Mouse (Mus musculus) lung, embryonic 14.5 days (tissue): Measurements from ENCODE around the gene Il1r1. TPM values are rescaled to one million over a fixed set of nuclear protein-coding genes. Genes with fewer than 3 reads are reported as not detected.

ENCODE experiments used
- ATAC-seq: fragments of 200-750 bp; cut with Nextera tagmentation; 2 replicates; pipeline ENCODE4 v1.8.0; 2017; ENCODE audit warnings: mild to moderate bottlenecking, moderate TSS enrichment, moderate library complexity; ENCODE audit not compliant: insufficient read depth
- DNase-seq: peaks from one replicate; pipeline ENCODE4 v3.0.0-alpha.2; 2015
- H3K27ac ChIP-seq: fragments of 300-500 bp; sonication (generic); 2 replicates; pipeline ENCODE4 v1.5.1; 2014; ENCODE audit warnings: low read depth, mild to moderate bottlenecking, moderate library complexity
- H3K27me3 ChIP-seq: fragments of 300-500 bp; sonication (generic); 2 replicates; pipeline ENCODE4 v1.6.1; 2014; ENCODE audit warnings: low read length, control low read depth; ENCODE audit not compliant: insufficient read depth
- H3K36me3 ChIP-seq: fragments of 300-500 bp; sonication (generic); 2 replicates; pipeline ENCODE4 v1.6.1; 2014; ENCODE audit warnings: control low read depth; ENCODE audit not compliant: insufficient read depth
- H3K4me1 ChIP-seq: fragments of 300-500 bp; sonication (generic); 2 replicates; pipeline ENCODE4 v1.6.1; 2014; ENCODE audit warnings: antibody characterized with exemption, control low read depth; ENCODE audit not compliant: insufficient read depth
- H3K4me2 ChIP-seq: fragments of 300-500 bp; sonication (generic); 2 replicates; pipeline ENCODE4 v1.6.1; 2014; ENCODE audit warnings: mild to moderate bottlenecking
- H3K4me3 ChIP-seq: fragments of 300-500 bp; sonication (generic); 2 replicates; pipeline ENCODE4 v1.5.1; 2014; ENCODE audit warnings: low read depth, low read length
- H3K9ac ChIP-seq: fragments of 300-500 bp; sonication (generic); 2 replicates; pipeline ENCODE4 v1.6.1; 2014
- H3K9me3 ChIP-seq: fragments of 300-500 bp; sonication (generic); 2 replicates; pipeline ENCODE4 v1.6.1; 2016; ENCODE audit warnings: low read depth, low read length, control low read depth
- CTCF ChIP-seq: IDR thresholded peaks from 2 replicates; pipeline ENCODE4 v1.5.1; 2016; ENCODE audit warnings: antibody characterized with exemption, low read depth
- WGBS: fragments of 180-500 bp; shearing (Covaris S2); extraction: QIAGEN DNeasy Blood & Tissue Kit; methylation state at CpG from one replicate; pipeline ENCODE4 v1.1.7; 2014; 5-methylcytosine and 5-hydroxymethylcytosine counted together
- polyA plus RNA-seq: library from polyadenylated mRNA; unstranded; fragments of >200 nt; fragmentation: Nextera tagmentation; extraction: Ambion mirVana; gene quantifications from 2 replicates; pipeline ENCODE4 v1.2.1, GENCODE M21; 2014

Il1r1 gene
- polyA plus RNA-seq, 1 experiment from 2014 or later: 9.5 TPM

DNA sequence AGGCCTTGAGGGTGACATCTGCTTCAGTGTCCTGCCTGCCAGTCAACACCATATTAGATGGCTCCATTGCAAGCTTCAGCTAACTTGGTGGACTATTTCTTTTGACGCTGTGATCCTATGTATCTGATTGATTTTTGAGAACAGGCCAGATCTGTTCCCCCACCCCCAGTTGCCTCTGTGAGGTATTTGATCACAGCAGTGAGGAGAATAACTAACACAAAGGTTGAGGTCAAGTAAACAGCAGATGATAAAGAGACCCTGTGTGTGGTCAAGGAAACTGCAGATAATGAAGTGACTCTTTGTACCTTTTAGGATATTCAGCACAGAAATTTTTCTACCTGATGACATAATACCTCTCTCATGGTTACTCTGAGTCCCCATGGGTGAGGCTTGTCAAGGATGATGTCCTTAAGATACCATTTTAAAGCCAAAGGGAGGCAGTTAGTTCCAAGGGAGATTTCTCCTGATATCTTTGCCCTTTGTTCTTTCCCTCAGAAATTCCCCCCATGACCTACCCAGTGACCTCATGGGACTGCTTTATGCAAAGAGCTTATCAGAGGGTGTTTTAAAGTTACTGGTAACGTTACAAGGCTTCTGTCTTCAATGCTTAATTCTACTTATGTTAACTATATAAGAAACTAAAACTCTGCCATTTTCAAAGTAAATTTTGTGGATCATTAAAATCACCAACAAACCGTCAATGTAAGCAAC is 29.6 kb downstream of the Il1r1 start:
- Histone ChIP-seq H3K27me3 (no peaks in the 10 kb centered on the region), H3K4me1 (no peaks in the 10 kb centered on the region), H3K4me2 (no peak overlapping the region), H3K9me3 (no peaks in the 10 kb centered on the region), H3K9ac (no peak overlapping the region), H3K4me3 (no peak overlapping the region), H3K36me3 (no peaks in the 10 kb centered on the region), H3K27ac (no peak overlapping the region)
- TF ChIP-seq CTCF: no peak
- ATAC-seq (no peak), DNase-seq (no peak)
- whole genome bisulfite sequencing: 35% methylated on average over 3 of the region's 3 CpGs

DNA sequence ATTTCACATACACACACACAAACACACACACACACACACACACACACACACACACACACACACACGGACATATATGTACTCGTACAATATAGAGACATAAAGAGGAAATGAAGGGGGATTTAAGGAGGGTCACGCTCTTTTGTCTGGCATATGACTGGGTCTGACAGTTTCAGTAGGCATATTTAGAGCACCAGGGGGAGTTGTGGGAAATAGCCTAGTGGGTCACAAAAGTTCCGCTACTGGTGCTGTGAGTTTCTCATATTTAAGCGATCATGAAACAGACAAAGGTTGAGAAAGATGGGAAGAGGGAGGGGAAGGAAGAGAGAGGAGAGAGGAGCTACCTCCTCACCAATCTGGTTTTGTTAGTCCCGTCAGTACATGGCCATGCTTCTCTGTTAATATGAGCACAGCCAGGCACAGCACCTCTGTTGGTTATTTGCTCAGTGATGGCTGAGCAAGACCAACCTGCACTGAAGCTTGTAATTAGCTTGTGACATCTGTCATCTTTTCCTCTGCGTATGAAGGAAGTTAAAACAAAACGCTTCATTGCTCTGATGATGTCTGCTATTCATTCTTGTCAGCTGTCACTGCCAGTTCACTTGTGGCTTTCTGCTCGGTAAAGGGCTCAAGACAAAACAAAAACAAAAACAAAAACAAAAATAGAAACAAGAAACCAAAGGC is 37.7 kb downstream of the Il1r1 start:
- no peaks in the 10 kb centered on the region for H3K9me3 ChIP-seq
- WGBS: 61% methylated on average over 9 of the region's 9 CpGs
- peaks cover 10% of the 10 kb centered on the region; the same call in 1 of the 2 replicates for H3K4me1 ChIP-seq
- no peak for ATAC-seq
- no peak for DNase-seq
- no peak overlapping the region for H3K9ac ChIP-seq
- H3K4me3 ChIP-seq: no peak overlapping the region
- no peak for TF ChIP-seq CTCF
- no peak overlapping the region for H3K4me2 ChIP-seq
- H3K27ac ChIP-seq: no peak overlapping the region
- H3K27me3 ChIP-seq: no peaks in the 10 kb centered on the region
- no peaks in the 10 kb centered on the region for H3K36me3 ChIP-seq

DNA sequence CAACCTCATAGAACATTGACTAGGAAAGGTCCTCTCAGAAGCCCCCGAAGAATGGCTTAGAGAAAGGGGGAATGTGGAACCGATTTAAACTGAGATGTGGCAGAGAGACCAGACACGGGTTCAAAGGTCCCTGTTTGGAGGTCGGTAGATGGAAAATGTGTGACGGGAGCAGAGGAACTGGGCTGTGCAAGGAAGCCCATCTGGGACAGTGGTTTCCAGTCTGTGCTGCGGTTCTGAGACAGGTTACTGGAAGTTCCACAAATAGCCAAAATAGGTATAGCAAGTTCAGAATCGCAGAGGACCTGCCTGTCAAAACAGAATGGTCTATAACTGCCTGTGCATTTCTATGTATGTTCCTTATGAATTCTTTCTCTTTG is 38.2 kb downstream of the Il1r1 start:
- Histone ChIP-seq H3K4me1 (peaks cover 12% of the 10 kb centered on the region; the same call in 1 of the 2 replicates), H3K9me3 (no peaks in the 10 kb centered on the region), H3K9ac (no peak overlapping the region), H3K4me3 (no peak overlapping the region), H3K27me3 (no peaks in the 10 kb centered on the region), H3K36me3 (no peaks in the 10 kb centered on the region), H3K4me2 (no peak overlapping the region), H3K27ac (no peak overlapping the region)
- TF ChIP-seq CTCF: no peak
- no peak for DNase-seq
- no peak for ATAC-seq
- 75% methylated on average over 7 of the region's 7 CpGs for WGBS

DNA sequence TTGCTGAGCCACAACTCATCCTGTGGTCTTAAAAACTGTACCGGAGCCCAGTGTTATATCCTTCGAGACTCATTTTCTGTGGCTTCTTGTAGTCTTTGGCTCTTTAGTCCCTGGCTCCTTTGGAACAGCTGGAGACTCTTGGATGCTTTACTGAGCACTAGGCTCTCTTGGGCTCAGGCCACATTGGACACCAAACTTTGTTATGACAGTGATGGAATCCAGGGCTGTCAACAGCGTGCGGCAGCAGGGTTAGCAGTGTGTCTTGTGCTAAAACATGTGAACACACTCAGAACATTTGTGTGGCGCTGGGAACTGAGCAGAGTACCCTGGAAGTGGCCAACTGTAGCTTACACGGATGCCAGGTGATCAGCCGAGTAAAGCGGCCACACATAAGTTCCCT is 38.8 kb downstream of the Il1r1 start:
- no peak for DNase-seq
- Histone ChIP-seq H3K4me1 (peaks cover 15% of the 10 kb centered on the region; the same call in 1 of the 2 replicates), H3K36me3 (no peaks in the 10 kb centered on the region), H3K27me3 (no peaks in the 10 kb centered on the region), H3K9me3 (no peaks in the 10 kb centered on the region), H3K27ac (no peak overlapping the region), H3K4me3 (no peak overlapping the region), H3K9ac (no peak overlapping the region), H3K4me2 (no peak overlapping the region)
- WGBS: 87% methylated on average over 8 of the region's 8 CpGs
- no peak for ATAC-seq
- TF ChIP-seq CTCF: no peak

DNA sequence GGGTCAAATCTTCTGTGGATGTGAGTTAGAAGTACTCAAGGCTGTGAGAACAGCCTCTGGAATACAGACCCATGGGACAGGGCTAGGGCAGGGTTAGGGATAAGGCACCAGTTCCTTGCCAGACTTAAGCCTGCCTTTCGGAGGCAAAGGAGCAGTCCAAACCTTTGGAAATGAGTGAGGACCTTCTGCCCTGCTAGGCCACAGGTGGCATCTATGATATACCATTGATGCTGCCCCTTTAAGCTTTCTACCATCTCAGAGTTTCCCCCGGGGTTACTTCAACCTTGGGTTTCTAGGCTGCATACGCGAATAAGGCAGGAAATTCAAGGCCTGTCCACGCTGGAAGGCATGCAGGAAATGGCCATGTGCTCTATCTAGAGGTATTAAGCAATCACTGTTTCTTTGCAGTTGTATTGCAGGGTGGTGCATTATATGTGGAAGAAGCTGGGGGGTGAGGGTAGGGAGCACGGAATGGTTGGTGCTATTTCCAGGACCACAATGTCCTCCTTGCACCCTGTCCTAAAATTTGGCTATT is 40.5 kb downstream of the Il1r1 start:
- Histone ChIP-seq H3K4me2 (no peak overlapping the region), H3K27me3 (no peaks in the 10 kb centered on the region), H3K27ac (no peak overlapping the region), H3K4me3 (no peak overlapping the region), H3K9me3 (no peaks in the 10 kb centered on the region), H3K9ac (no peak overlapping the region), H3K36me3 (no peaks in the 10 kb centered on the region), H3K4me1 (peaks cover 15% of the 10 kb centered on the region; the same call in 1 of the 2 replicates)
- 61% methylated on average over 6 of the region's 6 CpGs for WGBS
- no peak for ATAC-seq
- DNase-seq: peak; percentile 28
- no peak for TF ChIP-seq CTCF

DNA sequence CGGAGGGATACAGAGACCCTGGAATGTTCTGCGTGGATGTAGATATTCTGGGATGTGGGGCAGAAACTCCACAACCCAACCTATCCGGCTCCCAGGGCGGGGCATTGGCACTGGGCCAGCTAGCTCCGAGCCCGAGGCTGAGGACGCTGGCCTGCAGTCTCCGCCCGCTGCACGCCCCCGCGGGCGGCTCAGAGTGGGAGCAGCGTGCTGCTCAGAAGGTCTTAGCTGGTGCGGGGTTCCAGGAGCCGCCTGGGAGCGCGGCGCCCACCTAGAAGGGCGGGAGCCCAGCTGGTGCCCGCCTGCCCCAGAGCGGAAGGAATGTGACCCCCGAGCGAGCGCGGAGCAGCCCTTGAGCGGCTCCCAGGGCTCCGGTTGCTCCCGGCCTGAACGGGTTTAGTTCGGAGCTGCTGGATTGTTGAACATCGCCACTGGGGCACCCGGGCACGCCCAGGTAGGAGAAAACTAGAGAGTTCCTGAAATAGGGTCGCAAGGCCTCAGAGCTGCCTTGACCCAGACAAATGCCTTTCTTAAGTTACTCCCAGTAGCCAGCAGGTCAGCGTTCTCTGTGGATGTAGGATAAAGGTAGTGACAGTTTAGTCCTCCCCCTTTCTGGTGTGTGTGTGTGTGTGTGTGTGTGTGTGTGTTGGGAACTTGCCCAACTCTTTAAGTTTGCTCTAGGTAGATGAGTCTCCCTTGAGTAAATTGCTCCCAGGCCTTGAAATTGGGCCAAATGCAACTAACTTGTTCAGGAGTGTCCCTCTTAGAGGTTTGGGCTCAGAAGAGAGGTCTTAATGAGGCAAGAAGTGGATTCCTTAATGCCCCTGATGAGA is 41.8 kb downstream of the Il1r1 start:
- H3K4me3 ChIP-seq: peak overlapping the region; percentile 52
- H3K9ac ChIP-seq: peak overlapping the region; percentile 71
- H3K27ac ChIP-seq: peak overlapping the region; percentile 26; the same call in 1 of the 2 replicates
- DNase-seq (peak; percentile 94), ATAC-seq (peak; percentile 92)
- no peaks in the 10 kb centered on the region for H3K27me3 ChIP-seq
- H3K9me3 ChIP-seq: no peaks in the 10 kb centered on the region
- peak overlapping the region; percentile 75 for H3K4me2 ChIP-seq
- H3K4me1 ChIP-seq: peaks cover 15% of the 10 kb centered on the region; the same call in 1 of the 2 replicates
- no peaks in the 10 kb centered on the region for H3K36me3 ChIP-seq
- no peak; the same call in 1 of the 2 replicates for TF ChIP-seq CTCF
- WGBS: under 1% methylated on average over 36 of the region's 36 CpGs
